Mouse (Mus musculus) C2C12 (cell line): ENCODE measurements around the gene Akap7. TPM values are rescaled to one million over a fixed set of nuclear protein-coding genes. Genes with fewer than 3 reads are reported as not detected.
A peak's percentile ranks its signal among the peaks of the same experiment; 100 is the strongest.
"Not testable (repeated sequence)": the region's sequence is repeated elsewhere in the genome, so short reads cannot be mapped to it uniquely, and the experiment has no call there.

Experiments
- H3K27me3 ChIP-seq: one replicate; pipeline ENCODE4 v1.6.1; 2011; ENCODE audit not compliant: control insufficient read depth, insufficient read depth, insufficient read length
- H3K36me3 ChIP-seq: one replicate; pipeline ENCODE4 v1.6.1; 2011; ENCODE audit not compliant: control insufficient read depth, insufficient read depth
- H3K4me3 ChIP-seq: one replicate; pipeline ENCODE4 v1.5.1; 2011; ENCODE audit warnings: mild to moderate bottlenecking, control low read depth; ENCODE audit not compliant: poor library complexity, insufficient read depth, severe bottlenecking
- H3K79me2 ChIP-seq: one replicate; pipeline ENCODE4 v1.6.1; 2011; ENCODE audit not compliant: control insufficient read depth, insufficient read depth
- H3K79me3 ChIP-seq: one replicate; pipeline ENCODE4 v1.6.1; 2011; ENCODE audit warnings: low read depth, control low read depth
- H3ac ChIP-seq: one replicate; pipeline ENCODE3; 2011; ENCODE audit warnings: low read depth; ENCODE audit not compliant: control insufficient read depth, insufficient read length
- CEBPB ChIP-seq: IDR thresholded peaks from one replicate; pipeline ENCODE4 v1.6.1; 2011; ENCODE audit warnings: low read depth, mild to moderate bottlenecking, control low read depth, moderate library complexity
- CTCF ChIP-seq: IDR thresholded peaks from one replicate; pipeline ENCODE4 v1.5.1; 2011; ENCODE audit not compliant: control insufficient read depth, insufficient read depth, insufficient read length
- FOSL1 ChIP-seq: IDR thresholded peaks from one replicate; pipeline ENCODE4 v1.8.0; 2011; ENCODE audit warnings: mild to moderate bottlenecking, low read length; ENCODE audit not compliant: poor library complexity, insufficient read depth, severe bottlenecking
- MAX ChIP-seq: IDR thresholded peaks from one replicate; pipeline ENCODE4 v1.6.1; 2011; ENCODE audit warnings: mild to moderate bottlenecking, control low read depth
- MYOD1 ChIP-seq: IDR thresholded peaks from one replicate; pipeline ENCODE4 v1.6.1; 2011; ENCODE audit warnings: low read depth; ENCODE audit not compliant: control insufficient read depth, insufficient read length
- MYOG ChIP-seq: IDR thresholded peaks from one replicate; pipeline ENCODE4 v1.6.1; 2011; ENCODE audit not compliant: control insufficient read depth, insufficient read length; ENCODE audit errors: extremely low read depth
- USF1 ChIP-seq: IDR thresholded peaks from one replicate; pipeline ENCODE4 v1.6.1; 2011; ENCODE audit warnings: low read depth, mild to moderate bottlenecking, control low read depth, moderate library complexity
- polyA plus RNA-seq: library from polyadenylated mRNA; unstranded; fragments of >200 nt; fragmentation: generic; extraction: Trizol; gene quantifications from one replicate; pipeline ENCODE4 v1.2.1, GENCODE M21; 2012; ENCODE audit warnings: missing spikeins

Akap7 gene
- polyA plus RNA-seq, 1 experiment, result 4.6 TPM

DNA sequence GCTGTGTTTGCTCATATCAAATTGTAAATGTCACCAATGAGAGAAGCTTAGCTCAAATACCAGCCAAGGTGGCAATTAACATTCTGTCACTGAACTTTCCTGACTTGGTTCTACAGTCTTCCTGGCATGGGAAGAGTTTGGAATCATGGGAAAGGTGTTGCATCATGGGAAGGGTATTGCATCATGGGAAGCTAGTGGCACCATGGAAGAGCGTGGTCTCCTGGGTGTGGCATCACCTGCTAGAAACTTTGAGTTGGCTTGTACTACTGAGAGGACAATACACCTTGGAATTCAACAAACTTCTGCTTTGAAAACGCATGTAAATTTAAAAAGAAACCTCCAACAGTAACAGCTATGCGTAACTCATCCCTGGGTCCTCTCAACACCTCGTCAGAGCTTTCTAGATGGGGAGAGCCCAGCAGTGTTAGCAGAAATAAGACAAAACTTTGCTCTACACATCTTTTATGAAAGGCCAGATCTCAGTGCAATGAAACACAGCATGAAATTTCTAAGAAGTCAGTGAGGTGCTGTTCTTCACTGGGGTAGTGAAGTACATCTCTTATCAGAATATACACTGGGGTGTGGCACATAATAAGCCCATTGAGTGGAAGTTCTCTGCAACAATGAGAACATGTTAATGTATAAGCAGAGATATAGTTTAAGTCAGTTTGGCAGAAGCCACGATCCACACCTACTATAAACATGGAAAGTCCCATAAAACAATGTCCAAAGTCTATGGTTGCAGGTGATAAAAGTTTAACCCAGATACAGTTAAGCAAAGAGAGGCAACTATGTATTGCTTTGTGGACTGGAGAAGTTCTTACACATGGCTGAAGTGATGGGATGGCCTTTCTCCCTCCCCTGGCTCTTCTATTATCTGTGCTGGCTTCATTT lies 115.2 kb downstream of the Akap7 start:
- no peaks in the 10 kb centered on the region for H3K79me3 ChIP-seq
- no peaks in the 10 kb centered on the region for H3K36me3 ChIP-seq
- no peaks in the 10 kb centered on the region for H3K27me3 ChIP-seq
- TF ChIP-seq CEBPB, result peak; percentile 32
- TF ChIP-seq USF1, result no peak
- no peaks in the 10 kb centered on the region for H3K79me2 ChIP-seq
- H3K4me3 ChIP-seq, result no peak overlapping the region
- H3ac ChIP-seq, result no peak overlapping the region

DNA sequence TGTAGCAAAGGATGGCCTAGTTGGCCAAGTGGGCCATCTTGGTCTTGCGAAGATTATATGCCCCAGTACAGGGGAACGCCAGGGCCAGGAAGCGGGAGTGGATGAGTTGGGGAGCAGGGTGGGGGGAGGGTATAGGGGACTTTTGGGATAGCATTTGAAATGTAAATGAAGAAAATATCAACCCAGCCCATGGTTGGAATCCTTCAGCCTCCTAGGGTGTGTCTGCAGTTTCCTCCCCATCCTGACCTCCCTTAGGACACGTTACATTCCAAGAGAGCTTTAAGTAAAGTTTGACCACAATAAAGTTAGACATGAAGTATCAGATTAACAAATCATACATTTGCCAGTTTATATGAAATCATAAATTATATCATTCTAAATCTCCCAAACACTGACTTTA lies 116.5 kb downstream of the Akap7 start:
- Histone ChIP-seq H3K79me3 (no peaks in the 10 kb centered on the region), H3K4me3 (no peak overlapping the region), H3K27me3 (no peaks in the 10 kb centered on the region), H3K36me3 (no peaks in the 10 kb centered on the region), H3K79me2 (no peaks in the 10 kb centered on the region), H3ac (no peak overlapping the region)
- TF ChIP-seq FOSL1 (no peak), CEBPB (no peak)

DNA sequence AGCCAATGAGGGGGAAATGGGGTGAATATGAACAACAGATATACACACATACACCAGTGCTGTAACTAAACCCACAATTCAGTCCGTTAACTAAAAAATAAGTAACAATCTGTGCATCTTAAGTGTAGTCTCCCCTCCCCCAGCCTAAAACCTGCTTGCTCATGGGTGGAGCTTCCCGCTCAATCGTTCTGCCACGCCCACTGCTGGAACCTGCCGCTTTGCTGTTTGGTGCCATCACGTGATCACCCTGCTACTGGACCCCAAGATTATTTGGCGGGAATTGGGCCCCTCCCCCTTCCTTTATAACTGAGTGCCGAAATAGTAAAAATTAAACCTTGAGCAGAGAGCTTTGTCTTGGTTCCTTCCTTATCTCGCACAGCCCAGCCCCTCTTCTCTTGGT lies 121.4 kb downstream of the Akap7 start:
- not testable (repeated sequence) for H3K36me3 ChIP-seq, H3K27me3 ChIP-seq, H3K79me2 ChIP-seq, H3K79me3 ChIP-seq, H3K4me3 ChIP-seq, H3ac ChIP-seq

DNA sequence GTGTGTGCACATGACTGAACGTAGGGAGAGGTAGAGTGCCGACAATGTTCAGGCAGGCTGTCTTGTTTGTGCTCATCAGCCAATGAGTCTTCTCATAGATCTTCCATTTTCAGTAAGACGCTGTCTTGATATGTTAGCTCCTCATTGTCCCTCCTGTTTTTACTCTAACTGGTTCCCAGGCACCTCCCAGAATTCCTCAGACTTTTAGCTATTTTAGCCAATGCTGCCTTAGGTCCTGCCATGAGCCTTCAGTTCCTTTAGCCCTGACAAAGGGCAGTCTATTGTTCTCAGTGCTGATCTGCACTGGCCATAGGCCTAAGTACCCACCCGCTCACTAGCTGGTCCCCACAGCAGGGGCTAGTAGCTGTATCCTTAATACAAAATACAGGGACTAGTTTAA lies 122.0 kb downstream of the Akap7 start:
- no peak for TF ChIP-seq FOSL1
- TF ChIP-seq CEBPB, result no peak
- TF ChIP-seq USF1, result no peak
- TF ChIP-seq MAX, result no peak
- no peak for TF ChIP-seq MYOD1
- no peak for TF ChIP-seq MYOG
- no peak for TF ChIP-seq CTCF
- no peak overlapping the region for H3ac ChIP-seq
- no peaks in the 10 kb centered on the region for H3K79me2 ChIP-seq
- H3K79me3 ChIP-seq, result no peaks in the 10 kb centered on the region
- no peak overlapping the region for H3K4me3 ChIP-seq
- no peaks in the 10 kb centered on the region for H3K36me3 ChIP-seq
- no peaks in the 10 kb centered on the region for H3K27me3 ChIP-seq

DNA sequence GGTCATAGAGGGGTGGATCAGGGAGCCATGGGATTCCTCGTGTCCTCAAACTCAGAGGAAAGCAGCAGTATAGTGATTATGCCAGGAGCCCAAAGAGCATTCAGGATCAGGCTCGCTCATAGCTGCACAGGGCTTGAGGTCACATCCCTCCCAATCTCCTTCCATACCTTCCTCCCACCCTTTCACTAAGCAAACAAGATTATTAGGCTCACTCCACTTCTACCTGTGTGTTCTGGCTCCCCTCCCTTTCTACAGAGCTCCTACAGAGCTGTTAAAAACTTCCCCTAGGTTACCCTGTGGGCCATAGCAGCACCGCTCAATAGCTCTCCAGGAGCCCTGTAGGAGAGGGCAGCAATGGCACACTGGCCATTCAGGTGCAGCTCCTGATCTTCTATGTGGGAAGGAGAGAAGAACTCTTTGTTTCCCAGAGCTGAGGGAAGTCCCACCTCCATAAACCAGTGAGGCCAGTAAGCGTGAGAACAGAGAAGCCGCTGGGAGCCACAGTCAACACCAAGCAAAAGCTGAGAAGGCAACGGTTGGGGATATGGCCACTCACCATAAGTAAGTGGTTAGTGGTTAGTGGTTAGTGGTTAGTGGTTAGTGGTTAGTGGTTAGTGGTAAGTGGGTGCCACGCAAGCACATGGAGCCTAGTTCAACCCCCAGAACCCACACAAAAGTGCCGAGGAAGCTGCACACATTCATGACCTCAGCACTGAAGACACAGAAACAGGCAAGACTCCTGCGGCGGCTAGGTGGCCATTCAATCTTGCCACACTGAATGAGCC lies 122.7 kb downstream of the Akap7 start:
- TF ChIP-seq CTCF (no peak), FOSL1 (no peak), USF1 (no peak)
- no peak overlapping the region for H3K4me3 ChIP-seq
- H3ac ChIP-seq, result no peak overlapping the region
- no peaks in the 10 kb centered on the region for H3K79me2 ChIP-seq
- no peaks in the 10 kb centered on the region for H3K79me3 ChIP-seq
- H3K36me3 ChIP-seq, result no peaks in the 10 kb centered on the region
- H3K27me3 ChIP-seq, result no peaks in the 10 kb centered on the region

DNA sequence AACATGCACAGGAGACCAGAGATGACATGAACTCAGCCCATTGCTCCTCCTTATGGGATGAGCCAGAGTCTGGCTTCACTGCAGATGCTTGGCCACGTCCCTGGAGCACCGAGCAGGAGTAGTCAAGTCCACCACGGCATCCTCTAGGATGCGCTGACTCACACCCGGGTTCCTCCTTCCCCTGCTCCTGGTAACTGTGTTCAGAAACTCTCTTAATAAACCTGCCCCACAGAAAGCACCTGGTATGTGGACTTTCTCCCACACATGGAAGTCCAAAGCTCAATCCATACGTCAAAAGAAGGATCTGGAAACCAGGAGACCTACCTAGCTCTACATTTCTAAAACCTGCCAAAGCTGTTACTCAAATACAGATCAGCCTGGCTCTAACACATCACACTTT lies 124.4 kb downstream of the Akap7 start:
- H3K4me3 ChIP-seq, result no peak overlapping the region
- H3K27me3 ChIP-seq, result no peaks in the 10 kb centered on the region
- no peaks in the 10 kb centered on the region for H3K79me3 ChIP-seq
- no peaks in the 10 kb centered on the region for H3K79me2 ChIP-seq
- TF ChIP-seq CEBPB (no peak), MYOG (no peak), CTCF (no peak), MYOD1 (no peak), MAX (no peak), USF1 (no peak), FOSL1 (no peak)
- no peak overlapping the region for H3ac ChIP-seq
- H3K36me3 ChIP-seq, result no peaks in the 10 kb centered on the region
